Mouse (Mus musculus): ENCODE results near the gene Adora1. TPM values are rescaled to one million over a fixed set of nuclear protein-coding genes. Genes with fewer than 3 reads are reported as not detected.

Adora1 gene
- total RNA-seq, 2 experiments from 2014 or later = 169 to 185 TPM

DNA sequence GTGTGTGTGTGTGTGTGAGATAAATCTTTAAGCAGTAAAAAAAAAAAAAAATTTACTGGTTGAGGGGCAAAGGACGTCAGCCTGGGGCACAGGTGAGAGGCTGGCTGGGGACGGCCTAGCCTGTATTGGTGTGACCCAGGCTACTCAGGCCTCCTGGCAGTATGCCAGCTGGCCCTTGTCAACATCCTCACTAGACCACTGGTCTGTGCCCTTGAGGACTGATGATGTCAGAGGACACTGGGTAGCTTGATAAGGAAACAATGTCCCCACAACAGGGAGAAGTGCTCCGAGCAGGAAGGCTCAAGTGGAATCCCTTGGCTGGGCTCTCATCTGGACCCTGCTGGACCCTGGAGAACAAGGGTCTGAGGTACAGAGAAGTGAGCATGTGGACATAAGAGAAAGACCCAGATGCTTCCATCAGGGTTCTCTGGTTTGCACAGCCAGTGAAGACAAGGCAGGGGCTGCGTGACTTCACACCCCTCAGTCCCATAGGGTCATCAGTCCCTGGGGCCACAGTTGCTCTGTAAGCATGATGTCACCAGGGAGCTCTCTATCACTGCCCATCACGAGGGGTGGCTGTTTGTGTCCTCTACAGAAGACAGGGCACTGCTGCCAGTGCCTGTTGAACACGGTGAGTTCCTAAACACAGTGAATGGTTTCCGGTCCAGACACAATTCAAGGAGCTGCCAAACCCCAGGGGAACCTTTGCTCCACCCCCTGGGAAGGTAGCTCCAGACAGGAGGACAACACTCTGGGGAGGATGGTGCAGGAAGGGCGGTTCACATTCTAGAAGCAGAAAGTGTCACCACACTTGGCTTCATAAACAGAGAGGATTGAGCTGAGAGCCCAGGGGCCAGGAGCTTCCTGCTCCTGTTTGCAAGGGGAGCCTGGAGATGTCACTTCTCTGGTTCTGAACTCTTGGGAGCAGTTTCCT is 12.8 kb downstream of the Adora1 start:
- intact Hi-C loops (cut with DNase I) = no loop called here
- DNase-seq (ENCODE audit: low spot score in 2 of 2) = no peak

DNA sequence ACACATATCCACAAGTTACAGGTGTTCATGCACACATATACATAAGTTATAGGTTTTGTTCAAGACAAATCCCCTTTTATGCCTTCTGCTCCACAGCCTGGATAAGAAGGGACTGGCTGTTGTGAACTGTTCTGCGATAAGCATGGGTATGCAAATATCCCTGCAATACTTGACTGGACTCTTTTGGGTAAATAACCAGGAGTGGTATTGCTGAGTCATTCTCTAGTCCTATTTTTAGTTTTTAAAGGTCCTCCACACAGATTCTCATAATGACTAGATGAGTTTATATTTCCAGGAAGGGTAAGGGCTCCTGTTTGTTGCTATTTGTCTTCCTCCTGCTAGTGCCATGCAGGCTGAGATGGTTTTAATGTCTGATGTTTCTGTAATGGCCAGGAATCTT is 14.1 kb downstream of the Adora1 start:
- intact Hi-C loops (cut with DNase I) = no loop called here
- no peak for DNase-seq (ENCODE audit: low spot score in 2 of 2)

DNA sequence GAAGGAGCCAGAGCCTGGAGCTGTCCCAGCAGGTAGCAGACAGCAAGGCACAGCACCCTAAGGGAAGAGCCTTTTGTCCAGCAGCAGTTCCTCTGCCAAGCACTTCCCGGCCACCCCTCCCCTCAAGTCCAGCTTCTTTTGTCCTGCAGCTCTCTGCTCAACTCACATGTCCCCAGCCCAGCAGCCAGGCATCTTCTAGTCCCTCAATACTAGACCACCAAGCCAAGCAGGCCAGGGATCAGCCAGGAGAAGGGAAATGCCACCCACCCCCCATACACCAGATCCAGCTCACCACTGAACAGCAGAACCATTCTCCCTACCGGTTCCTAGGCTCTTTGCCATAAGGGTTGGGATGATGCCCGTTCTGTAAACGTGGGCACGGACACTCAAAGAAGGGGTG is 15.6 kb downstream of the Adora1 start:
- no peak for DNase-seq (ENCODE audit: low spot score in 2 of 2)
- intact Hi-C loops (cut with DNase I) = no loop called here

DNA sequence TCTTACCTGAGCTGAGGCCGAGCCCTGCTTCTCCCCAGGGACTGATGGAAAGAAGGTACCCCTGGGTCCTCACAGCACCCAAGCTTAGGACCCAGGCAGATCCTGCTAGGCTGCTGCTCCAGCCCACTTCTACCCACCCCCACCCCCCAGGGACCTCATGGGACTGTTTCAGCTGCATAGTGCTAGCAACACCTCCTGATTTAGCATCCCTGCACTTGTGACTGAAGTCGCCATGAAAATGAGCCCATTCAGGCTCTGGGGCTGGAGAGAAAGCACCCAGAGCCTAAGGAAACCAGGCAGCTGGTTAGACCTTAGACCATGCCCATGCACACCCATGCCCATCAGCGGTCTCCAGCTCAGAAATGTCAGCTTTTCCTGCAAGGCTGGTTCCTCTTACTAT is 17.3 kb downstream of the Adora1 start:
- intact Hi-C loops (cut with DNase I) = no loop called here
- DNase-seq (ENCODE audit: low spot score in 2 of 2) = no peak

DNA sequence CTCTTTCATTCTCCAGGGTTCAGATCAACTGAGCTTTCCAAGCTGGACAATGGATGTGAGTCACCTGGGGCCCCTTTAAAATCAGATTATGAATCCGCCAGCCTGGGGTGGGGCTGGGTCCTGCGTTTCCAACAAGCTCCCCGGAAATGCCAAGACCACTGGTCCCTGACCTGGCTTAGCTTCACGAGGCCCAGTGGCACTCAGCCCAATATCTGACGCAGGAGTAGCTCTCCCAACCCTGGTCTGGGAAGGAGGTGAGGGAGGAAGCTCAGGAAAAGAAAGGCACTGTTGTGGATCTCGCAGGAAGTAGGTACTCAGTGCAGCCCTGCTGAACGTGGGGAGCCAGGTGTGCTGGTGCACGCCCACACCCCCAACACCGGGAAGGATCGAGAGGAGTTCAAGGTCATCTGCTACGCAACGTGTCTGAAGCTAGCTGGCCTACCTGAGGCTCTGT is 18.2 kb downstream of the Adora1 start:
- DNase-seq (ENCODE audit: low spot score in 2 of 2) = no peak
- intact Hi-C loops (cut with DNase I) = no loop called here

DNA sequence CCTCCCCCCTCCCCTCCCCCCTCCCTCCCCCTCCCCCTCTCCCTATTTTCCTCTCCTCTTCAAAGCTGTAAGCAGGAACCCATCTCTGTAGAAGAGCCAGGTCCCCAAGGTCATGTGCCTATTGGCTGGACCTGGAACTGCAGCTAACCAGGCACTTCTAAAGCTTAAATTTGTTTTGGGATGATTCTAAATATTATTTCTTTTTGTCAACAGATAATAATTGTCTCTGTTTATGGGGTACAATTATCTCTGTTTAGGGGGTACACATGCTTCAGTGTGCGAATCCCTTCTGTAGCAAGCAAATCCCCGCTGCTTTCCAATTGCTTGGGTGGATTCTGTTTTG is 18.6 kb downstream of the Adora1 start:
- DNase-seq (ENCODE audit: low spot score in 2 of 2) = no peak
- intact Hi-C loops (cut with DNase I) = no loop called here

DNA sequence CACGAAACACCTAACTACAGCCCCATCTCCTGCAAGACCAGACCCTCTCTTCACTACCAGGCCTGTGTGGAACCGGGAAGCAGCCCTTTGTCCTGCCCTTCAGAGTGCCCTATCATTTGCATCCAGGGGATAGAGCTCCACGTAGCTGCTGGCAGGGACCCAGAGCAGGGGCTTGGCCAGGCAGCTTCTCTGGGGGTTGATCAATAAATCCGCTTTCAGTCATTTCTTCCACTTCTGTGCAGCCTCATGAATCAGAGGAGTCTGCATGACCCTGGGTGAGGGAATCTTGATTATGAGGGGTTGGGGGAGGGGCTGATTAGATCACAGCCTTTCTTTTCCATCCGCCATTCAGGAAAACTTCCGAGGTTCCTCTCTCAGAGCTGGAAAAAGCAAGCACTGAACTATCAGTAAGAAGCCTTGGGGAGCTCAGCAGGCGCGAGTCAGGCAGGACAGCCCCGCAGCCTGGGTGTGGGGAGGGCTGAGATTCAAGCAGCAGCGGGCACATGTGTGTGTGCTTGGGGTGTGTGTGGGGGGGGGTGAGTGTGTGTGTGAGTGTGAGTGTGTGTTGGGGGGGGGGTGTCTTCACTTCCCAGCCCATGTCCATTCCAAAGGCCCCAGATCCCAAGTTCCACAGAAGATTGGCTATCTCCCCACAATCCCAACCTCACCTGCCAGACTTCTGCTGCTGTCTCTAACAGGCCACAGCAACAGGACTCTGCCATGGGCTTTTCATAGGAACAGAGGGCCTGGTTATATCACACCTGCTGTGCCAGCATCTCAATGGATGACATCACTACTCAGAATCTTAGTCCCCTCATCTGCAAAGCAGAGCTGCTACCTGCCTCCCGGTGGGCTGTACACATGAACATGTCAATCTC is 19.2 kb downstream of the Adora1 start:
- no peak for DNase-seq (ENCODE audit: low spot score in 2 of 2)
- intact Hi-C loops (cut with DNase I) = no loop called here

DNA sequence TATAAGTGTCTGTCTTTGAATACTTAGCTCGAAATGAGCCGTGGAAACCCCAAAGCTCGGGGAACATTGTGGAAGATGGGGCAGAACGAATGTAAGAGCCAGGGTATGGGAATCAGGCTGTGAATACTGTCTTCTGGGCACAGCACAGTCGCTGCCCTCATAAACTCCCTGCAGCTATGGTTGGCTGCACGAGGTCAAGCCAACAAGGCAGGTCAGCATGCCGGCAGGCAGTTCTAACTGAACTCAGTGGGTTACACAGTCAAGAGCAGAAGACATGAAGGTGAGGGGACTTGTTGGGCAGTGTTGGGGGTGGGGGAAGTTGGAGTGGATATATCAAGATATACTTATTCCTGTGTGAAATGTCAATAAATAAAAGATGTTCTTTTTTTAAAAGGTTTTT is 20.2 kb downstream of the Adora1 start:
- no peak for DNase-seq (ENCODE audit: low spot score in 2 of 2)
- intact Hi-C loops (cut with DNase I) = no loop called here

DNA sequence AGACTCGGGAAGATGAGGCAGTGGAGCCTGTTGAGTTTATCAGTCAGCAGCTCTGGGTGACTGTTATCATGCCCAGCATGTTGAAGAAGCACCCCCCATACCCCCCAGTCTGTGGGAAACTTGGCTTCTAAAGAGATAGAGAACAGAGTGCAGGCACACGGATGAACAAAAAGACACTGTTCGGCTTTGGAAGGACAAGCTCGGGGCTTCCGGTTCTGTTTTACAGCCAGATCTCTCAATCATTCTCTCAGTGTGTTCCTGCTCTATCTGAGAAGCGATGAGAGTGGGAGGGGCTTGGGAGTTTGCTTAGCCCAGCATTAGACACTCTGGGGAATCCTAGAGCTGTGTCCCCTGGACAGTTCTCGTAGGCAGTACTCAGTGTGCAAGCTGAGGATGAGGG is 21.8 kb downstream of the Adora1 start:
- intact Hi-C loops (cut with DNase I) = no loop called here
- no peak for DNase-seq (ENCODE audit: low spot score in 2 of 2)

DNA sequence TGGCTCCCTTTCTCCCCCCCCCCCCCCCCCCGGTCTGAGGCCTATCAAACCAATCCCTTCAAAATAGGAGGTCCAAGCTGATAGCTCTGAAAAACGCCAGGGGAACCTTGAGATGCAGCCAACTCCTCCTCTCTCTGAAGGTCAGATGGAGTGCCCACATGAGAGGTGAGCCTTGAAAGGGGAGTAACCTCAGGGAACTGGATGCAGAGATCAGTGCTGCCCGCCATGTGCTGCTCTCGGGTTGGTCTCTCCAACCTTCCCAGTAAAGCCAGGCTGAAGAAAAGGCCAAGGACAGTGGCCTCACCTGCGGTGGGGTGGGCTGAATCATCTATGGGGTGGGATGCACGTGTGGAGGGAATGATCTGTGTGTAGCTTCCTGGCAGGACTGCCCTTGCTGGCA is 22.9 kb downstream of the Adora1 start:
- intact Hi-C loops (cut with DNase I) = no loop called here
- DNase-seq (ENCODE audit: low spot score in 2 of 2) = no peak

DNA sequence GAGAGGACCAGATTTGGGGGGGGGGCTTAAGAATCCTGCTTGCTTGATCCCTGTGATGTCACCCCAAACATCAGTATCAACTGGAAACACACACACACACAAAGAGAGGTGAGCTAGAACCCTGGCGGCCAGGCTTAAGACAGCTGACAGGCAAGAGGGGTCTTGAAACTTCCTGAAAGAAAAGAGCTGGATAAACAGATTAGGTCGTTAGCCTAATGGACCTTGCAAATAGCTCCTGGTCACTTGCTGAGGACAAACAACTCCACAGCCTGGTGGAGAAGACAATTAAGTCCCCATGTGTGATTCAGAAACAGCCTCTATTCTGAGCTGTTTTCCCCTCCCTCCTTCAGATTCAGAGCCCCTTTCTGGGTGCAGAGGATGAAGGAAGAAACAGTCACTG is 23.6 kb downstream of the Adora1 start:
- intact Hi-C loops (cut with DNase I) = no loop called here

DNA sequence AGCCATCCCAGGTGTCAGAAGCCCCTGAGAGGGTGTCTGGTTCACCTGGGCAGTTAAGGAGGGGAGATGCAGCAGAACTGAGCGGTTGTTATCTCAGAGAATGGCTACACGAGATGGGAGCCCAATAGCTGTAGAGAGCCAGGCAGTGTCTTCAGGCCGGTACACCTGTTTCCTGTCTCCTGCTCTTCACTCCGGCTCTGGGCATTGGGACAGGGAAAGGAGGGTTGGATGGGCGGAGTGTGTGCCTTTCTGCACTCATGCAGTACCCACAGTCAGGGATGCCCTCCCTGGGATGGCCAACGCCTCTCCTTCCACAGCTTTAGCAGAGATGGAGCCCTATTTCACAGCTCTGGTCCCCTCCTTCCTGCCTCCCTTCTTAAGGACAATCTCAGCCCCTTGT is 24.2 kb downstream of the Adora1 start:
- intact Hi-C loops (cut with DNase I) = no loop called here
- DNase-seq (ENCODE audit: low spot score in 2 of 2) = no peak

More for the DNA sequence above, 23.6 kb downstream of the Adora1 start:
- DNase-seq (ENCODE audit: low spot score in 2 of 2) = no peak

DNA sequence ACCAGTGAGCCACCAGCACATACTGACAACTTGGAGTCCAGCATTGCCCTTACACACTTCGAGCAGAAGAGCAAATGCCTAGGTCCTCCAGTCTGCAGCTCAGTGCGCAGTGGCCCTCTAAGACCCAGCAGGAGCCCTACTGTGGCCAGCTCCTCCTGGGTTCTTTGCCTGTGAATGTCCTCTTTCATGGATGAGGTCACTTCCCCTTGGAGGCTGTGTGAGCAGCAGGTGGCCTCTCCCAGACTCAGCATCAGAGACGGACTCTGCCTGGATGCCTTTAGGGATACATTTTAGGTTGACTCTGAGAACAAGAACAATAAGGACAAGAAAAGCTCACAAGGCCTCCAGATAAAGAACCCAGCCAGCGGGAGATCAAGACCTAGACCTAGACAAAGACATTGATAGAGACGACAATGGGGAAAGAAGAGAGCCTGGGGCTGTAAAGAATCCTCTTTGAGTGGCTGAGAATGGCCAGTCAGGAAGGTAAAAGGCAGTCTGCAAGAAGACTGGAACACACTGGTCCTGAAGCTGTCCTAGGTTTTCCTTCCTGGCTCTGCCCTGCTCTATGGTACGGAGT is 25.0 kb downstream of the Adora1 start:
- intact Hi-C loops (cut with DNase I) = no loop called here
- DNase-seq (ENCODE audit: low spot score in 2 of 2) = no peak

DNA sequence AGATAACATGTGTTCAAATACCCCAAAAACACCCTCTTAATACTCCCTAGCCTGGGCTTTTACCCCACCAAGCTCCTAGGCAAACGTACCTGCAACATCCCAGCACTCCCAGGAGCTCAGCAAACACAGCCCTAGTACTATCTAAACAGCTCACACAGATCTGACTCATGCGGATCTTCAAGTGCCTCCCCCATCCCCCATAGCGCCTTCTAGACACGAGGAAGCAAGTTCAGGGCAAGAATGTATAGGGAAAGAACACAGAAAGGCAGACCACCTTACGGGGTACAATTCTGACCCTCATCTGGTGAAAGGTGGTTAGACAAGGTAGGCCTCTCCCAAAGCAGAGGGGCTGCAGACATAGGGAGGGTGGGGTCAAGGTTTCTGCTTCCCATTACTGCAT is 29.1 kb downstream of the Adora1 start:
- no peak for DNase-seq (ENCODE audit: low spot score in 2 of 2)
- intact Hi-C loops (cut with DNase I) = no loop called here

DNA sequence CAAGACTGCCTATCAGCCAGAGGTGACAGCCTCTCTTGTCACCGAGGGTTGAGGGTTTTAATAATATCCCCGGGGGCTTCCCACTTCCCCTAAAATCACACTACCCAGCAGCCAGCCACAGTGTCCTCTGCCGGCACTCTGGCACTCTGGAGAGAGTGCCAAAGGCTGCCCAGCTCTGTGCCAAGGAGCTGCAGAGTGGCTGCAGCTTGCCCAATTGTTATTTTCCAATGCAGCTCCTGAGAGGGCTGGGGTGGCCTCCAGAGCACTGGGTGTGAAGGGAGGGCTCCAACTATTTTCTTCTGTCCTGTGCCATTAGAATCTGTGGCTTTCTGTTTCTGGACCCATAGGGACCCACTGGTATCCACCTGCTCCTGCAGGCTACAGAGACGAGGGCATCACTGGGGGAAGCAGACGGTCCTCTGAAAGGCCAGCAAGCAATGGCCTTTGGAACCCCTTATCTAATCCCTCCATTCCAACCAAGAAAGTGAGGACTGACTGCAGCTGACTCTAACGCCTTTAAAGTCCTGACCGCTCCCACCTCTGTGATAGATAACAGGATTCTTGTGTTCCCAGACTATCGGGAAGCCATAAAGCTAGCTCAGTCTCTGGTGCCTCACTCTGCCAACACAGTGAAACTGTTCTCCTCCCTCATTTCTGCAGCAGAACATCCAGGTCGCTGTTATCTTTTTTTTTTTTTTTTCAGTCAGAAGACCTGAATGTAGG is 29.8 kb downstream of the Adora1 start:
- DNase-seq (ENCODE audit: low spot score in 2 of 2) = peak in 1 of 2 experiments; percentile 36
- intact Hi-C loops (cut with DNase I) = no loop called here

DNA sequence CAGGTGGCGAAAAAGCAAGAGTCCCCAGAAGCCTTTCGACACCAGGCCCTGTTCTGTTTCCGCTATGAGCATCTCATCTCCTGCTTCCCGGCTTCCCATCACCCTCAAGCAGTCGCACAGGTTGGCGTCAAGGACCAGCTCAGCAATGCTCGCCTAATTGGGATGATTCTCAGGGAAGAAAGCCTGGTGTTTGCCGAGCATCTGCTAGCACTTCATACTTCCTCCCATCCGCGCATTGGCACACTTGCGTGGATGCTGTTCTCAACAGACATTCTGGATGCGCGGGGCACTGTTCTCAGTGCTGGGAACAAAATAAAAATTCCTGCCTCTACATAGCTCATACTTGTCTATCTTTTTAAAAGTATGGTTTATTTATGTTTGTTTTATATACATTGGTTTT is 31.0 kb downstream of the Adora1 start:
- intact Hi-C loops (cut with DNase I) = loop anchor here (5.0 kb wide), 1 partner anchor 128 kb away; the partner anchor contains the start of gene Ppfia4
- DNase-seq (ENCODE audit: low spot score in 2 of 2) = peak; percentile 66 to 73

DNA sequence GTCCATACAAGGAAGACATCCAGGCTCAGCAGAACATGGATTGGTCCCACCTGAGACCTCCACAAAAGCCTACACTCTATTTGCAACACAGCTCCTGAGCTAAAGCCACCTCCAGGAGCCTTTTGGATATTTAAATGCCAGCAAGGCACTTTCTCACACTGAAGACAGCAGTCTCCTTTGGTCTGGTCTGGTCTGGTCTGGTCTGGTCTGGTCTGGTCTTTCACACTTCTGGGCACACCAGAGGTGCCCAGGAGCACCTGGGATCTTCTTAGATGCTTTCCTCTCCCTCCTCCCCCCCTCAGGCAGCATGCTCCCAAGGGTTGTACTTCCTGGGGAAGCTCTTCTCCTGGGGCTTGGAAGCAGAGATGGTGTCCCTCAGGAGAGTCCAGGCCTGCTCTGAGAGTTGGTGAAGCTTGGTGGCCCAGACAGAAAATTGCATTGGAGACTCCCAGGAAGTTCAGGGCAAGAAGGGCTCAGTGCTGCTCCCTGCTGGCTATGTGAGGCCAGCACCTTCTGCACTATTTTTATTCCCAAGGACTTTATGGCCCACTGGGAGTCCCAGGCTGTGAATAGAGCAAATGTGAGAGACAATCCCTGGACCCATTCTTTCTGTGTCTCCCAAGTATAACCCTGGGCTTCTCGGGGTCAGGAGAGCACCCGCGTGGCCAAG is 33.3 kb downstream of the Adora1 start:
- intact Hi-C loops (cut with DNase I) = loop anchor here (5.0 kb wide), 1 partner anchor 130 kb away; the partner anchor contains the start of gene Ppfia4
- peak; percentile 57 to 77 for DNase-seq (ENCODE audit: low spot score in 2 of 2)

DNA sequence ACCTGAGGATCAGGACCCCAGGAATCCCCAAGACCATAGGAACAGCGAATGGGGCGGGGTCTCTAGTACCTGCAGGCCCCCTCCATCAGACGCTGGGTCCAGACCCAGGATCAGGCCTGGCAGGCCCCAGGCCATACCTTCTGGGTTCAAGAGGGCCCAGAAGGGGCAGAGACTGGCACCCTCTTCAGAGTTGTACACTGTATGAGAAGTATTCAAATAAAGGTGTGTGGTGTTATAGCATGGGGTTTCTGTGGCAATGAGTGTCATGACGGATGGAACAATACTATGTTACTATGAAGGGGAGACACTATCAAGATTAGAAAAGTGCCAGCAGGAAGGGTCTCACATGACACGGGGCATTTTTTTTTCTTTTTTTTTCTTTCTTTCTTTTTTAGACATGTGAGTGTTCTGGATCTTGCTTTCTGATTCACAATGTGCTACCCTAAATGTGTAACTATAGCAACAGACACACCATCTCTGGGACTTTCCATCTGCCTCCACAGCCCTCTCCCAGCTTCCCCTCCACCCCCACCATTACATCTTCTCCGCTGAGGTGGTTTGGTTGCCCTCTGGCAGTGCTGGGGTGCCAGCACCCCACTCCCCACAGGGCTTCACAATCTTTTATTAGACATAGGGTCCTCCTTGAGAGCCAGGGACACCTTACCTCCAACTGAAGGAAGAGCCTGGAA is 34.1 kb downstream of the Adora1 start:
- intact Hi-C loops (cut with DNase I) = loop anchor here (5.0 kb wide), 1 partner anchor 131 kb away; the partner anchor contains the start of gene Ppfia4
- DNase-seq (ENCODE audit: low spot score in 2 of 2) = peak; percentile 43 to 59
